Mouse (Mus musculus) urinary bladder, postnatal 36 days (tissue): ENCODE data around the gene Pdik1l.

ENCODE experiments used
- DNase-seq, 2 experiments: peaks; one replicate each; pipeline ENCODE4 v3.0.0; 2022; ENCODE audit warnings: low spot score in 2 of 2, mixed read lengths in 1 of 2

Pdik1l gene

GRCm38 (mm10) chr4:134287575-134288025 lies at the start of gene Pdik1l:
Pdik1l (minus strand) TSS chr4:134287895.
- DNase-seq: peak; percentile 52 to 70

- DNase-seq: no peak
These were observed 42.6 kb upstream of the Pdik1l start for GRCm38 (mm10) chr4:134330281-134330680.

- DNase-seq: no peak
These were observed 41.1 kb upstream of the Pdik1l start for GRCm38 (mm10) chr4:134328832-134329231.

DNA sequence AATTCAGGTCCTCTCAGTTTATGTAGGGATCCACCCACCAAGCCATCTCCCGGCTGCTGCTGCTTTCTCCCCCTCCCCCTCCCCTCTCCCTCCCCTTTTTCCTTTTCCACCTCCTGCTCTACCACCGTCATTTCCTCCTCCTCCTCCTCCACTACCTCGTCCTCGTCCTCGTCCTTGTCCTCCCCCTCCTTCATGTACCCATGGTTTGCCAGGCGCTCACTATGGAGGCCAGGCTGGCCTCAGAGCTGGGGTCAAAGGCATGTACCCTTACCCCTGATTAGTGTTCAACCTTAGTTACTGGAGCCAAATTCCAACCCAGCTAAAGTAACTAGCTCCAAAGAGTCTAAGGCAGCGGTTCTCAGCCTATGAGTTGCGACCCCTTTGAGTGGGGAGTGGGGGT lies 40.5 kb upstream of the Pdik1l start:
- DNase-seq: no peak

DNA sequence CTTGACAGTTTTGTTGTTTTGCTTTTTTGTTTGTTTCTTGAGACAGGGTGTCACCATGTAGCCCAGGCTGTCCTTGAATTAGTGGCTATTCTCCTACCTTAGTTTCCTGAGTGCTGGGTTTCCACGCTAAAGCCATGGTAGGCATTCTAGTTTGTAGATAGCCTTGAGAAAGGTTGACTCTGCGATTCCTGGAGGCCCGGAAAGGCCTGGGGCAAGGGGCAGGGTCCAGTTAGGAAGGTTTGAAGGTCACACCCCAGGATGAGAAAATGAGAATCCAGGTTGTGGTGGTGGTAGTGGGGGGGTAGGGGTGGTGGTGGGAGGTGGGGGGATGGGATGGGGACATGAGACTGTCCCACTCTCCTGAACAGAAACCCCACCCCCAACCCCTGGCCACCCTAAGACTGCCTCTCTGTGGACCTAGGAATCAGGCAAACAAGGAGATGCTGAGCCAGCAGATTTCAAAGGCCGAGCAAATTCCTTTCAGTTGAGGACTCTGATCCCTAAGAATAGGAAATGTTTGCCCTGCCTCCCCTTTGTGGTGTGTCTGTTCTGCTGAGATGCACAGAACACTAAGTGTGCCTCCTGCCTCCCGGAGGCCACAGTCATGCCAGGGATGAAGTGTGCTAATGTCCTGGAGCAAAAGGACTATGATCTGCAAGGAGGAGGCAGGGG lies 39.3 kb upstream of the Pdik1l start:
- DNase-seq: no peak

- no peak for DNase-seq
These were observed 37.0 kb upstream of the Pdik1l start for GRCm38 (mm10) chr4:134324655-134325054.

GRCm38 (mm10) chr4:134321524-134321923 lies 33.8 kb upstream of the Pdik1l start:
- DNase-seq: no peak

GRCm38 (mm10) chr4:134319674-134320073 lies 32.0 kb upstream of the Pdik1l start:
- DNase-seq: no peak

GRCm38 (mm10) chr4:134319074-134319473 lies 31.4 kb upstream of the Pdik1l start:
- DNase-seq: no peak

DNA sequence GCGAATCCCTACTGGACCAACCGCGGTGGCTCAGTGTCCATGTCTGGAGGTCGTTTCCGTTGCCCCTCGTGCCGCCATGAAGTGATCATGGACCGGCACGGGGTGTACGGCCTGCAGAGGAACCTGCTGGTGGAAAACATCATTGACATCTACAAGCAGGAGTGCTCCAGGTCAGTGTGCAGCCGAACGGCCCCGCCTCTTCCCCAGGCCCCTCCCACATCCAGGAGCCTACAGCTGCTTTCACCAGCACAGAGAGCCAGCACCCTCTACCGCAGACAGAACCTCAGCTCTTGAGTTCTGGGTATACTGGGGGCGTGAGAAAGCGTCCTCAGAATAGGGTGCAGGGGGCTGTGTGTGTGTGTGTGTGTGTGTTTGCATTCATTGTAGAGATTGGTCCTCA lies 28.7 kb upstream of the Pdik1l start:
- DNase-seq: no peak

DNA sequence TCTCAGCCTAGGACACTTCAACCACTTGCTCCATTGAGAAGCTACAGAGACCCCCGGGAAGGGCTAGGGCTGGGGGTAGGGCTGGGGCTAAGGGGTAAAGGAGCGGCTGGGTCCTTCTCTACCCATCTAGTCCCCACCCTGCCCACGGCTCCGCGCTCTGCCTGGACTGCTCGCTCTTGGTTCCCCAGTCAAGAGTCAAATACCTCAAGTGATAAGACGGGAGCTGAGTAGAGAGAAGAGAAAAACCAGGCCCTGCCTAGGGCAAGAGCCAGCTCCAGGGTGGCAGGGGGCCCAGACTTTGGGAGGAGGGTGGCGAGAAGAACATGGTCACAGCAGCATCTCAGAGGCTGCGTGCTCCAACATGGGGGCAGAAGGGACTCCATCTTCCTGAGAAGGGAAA lies 27.8 kb upstream of the Pdik1l start:
- no peak for DNase-seq

DNA sequence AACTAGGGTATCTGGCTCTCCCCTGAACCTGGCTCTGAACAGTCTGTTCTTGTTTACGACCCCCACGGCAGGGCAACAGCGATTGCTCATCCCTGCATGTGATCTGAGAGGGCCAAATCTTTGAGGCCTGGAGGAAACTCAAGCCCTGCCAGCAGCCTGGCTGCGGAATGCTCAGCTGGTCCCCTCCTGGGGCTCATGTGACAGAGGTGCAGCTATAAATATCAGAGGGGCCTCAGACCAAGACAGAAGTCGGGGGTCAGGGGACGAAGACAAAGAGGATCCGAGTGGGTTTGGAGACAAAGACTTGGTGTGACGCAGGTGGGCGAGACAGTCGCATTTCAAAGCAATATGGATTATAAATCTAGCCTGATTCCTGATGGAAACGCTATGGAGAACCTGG lies 27.2 kb upstream of the Pdik1l start, which contains the start of gene Trim63:
Trim63 (plus strand) TSS at position 245 of the 400 bp plus-strand sequence.
- DNase-seq: no peak

DNA sequence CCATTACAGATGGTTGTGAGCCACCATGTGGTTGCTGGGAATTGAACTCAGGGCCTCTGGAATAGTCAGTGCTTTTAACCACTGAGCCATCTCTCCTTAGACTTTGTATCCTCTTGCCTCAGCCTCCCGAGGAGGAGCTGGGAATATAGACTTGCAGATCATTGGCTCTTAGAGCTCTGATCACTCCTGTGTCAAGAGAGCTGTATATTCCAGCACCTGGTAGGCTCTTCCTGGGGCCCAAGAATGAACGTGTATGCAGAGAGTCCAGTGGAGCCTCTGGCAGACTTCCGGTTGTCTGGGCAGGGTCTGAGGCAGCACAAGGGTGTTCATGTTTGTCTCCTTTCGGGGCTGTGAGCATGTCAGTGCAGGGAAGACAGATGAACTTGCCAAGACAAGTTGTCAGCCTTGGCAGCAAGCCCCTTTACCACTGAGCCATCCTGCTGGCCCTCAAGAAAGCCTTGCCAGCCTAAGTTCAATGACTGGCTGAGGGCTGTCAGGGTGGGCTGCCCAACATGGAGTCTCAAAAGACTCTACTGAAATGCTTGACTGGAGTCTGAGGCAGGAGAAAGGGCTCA lies 26.5 kb upstream of the Pdik1l start:
- DNase-seq: no peak

DNA sequence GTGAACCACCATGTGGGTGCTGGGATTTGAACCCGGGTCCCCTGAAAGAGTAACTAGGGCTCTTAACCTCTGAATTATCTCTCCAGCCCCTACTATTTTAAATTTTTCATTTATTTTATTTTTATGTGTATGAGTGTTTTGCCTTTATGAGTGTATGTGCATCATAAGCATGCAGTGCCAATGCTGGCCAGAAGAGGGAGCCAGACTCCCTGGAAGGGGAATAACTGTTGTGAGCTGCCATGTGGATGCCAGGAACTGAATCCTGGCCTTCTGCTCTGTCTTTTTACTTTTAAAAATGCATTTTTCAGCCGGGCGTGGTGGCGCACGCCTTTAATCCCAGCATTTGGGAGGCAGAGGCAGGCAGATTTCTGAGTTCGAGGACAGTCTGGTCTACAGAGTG lies 25.2 kb upstream of the Pdik1l start:
- no peak for DNase-seq

DNA sequence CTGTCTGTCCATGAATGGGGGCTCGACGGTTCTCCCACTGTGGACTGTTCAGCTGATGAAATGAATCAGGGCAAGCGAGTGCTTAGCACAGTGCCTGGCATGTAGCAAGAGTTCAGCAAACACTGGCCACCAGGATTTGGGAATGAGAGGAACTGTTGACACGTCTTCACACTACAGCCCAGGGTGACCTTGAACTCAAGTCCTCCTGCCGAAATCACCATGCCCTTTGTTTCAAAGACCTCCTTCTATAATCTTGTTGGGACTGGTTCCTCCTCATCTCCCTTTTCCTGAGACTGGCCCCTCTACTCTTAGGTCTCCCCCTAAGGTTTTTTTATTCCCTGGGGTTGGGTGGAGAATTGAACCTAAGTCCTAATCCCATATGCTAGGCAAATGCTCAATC lies 24.6 kb upstream of the Pdik1l start:
- no peak for DNase-seq

- DNase-seq: no peak
These were observed 24.1 kb upstream of the Pdik1l start for GRCm38 (mm10) chr4:134311784-134312183.

- no peak for DNase-seq
These were observed 23.0 kb upstream of the Pdik1l start for GRCm38 (mm10) chr4:134310656-134311055.

GRCm38 (mm10) chr4:134310106-134310505 lies 22.4 kb upstream of the Pdik1l start:
- no peak for DNase-seq

DNA sequence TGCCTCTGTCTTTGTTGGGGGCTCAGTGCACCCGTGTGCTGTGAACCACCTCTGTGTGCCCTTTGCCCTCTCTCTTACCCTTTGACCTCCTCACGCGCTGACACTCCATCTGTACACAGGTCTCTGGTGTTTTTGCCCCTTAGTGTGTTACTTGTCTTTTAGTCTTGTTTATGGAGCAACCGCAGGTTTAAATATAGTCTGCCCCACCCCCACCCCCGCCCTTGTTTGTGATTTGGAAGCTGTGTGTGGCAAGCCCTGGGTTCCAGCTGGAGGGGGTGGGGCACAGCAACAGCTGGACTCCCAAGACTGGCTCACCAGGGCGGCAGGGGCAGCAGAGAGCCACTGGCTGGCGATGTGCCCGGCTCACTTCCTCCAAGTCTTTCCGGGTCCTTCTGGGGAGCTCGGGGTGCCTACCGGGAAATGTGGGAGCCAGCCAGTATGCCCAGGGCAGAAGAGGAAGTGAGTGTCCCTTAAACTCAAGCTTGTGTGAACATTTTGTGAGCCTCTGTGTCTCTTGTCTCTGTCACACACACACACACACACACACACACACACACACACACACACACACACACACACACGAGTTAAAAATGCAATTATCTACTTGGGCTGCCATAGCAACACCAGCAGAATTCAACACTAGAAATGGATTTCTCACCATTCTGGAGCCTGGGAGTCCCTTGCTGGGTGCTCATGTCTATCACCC lies 19.8 kb upstream of the Pdik1l start:
- DNase-seq: peak; percentile 39 to 63

GRCm38 (mm10) chr4:134306963-134307362 lies 19.3 kb upstream of the Pdik1l start:
- DNase-seq: no peak

DNA sequence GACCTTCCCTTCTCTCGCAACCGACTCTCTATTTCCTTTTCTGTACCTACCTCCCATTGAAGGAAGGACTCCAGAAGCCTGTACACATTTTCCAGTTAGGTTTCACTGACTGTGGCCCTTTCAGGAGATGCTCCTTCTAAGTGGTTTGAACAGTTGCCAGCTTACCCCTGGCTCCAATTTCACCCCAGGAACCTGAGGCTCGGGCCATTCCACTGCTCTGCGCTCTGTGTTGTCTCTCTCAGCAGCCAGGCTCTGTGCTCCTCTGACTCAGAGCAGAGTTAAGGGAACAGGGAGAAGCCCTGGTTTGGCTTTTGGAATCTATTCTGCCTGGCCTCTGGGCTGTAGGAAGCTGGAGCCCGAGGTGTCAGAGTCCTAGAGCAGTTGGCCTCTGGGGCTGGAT lies 14.4 kb upstream of the Pdik1l start:
- no peak for DNase-seq

DNA sequence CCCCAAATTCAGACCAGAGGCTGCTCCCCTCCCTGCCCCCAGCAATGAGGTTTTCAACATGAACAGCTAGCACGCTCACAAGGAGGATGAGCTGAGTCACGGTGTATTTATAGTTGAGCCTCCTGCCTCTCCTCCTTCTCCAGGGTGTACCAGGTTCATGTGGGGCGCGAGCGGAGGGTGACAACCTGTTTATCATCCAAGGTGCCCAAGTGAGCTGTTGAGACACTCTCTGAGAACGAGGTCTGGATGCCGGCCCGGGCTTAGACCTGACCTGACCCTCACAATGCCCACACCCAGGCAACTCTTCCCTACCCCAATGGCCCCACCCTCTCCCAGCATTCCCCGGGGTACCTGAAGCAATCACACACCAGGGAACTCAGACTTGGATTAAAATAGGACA lies 12.6 kb upstream of the Pdik1l start:
- DNase-seq: peak; percentile 23 to 43

- no peak for DNase-seq
These were observed 11.8 kb upstream of the Pdik1l start for GRCm38 (mm10) chr4:134299498-134299810.
